Mouse (Mus musculus): ENCODE data around the gene Olfr514. TPM values are rescaled to one million over a fixed set of nuclear protein-coding genes. Genes with fewer than 3 reads are reported as not detected.
"Not testable (repeated sequence)": the region's sequence is repeated elsewhere in the genome, so short reads cannot be mapped to it uniquely, and the experiment has no call there.

Olfr514 gene
- polyA plus RNA-seq (2012) = not detected in 2 replicates

- H3K27me3 ChIP-seq (ENCODE audit: control insufficient read depth) = no peaks in the 10 kb centered on the region
- no peak within 1 kb of the TSS for H3K4me3 ChIP-seq (replicated peaks)
- no peaks in the 10 kb centered on the region for H3K4me1 ChIP-seq (ENCODE audit: control insufficient read depth)
- no peaks in the 10 kb centered on the region for H3K9me3 ChIP-seq (ENCODE audit: control insufficient read depth, low read length)
- TF ChIP-seq TAL1 (IDR thresholded peaks at IDR 0.05; ENCODE audit: low read length) = no peak
- TF ChIP-seq GATA1 (IDR thresholded peaks at IDR 0.05; ENCODE audit: low read length) = no peak
- no peaks in the 10 kb centered on the region for H3K36me3 ChIP-seq (ENCODE audit: control insufficient read depth)
Measured at GRCm38 (mm10) chr7:108825897-108826296, at the start of gene Olfr514. Gene Olfr514 (minus strand): TSS chr7:108825997.

- no peak within 1 kb of the TSS for H3K4me3 ChIP-seq (replicated peaks)
- H3K27me3 ChIP-seq (ENCODE audit: control insufficient read depth) = no peaks in the 10 kb centered on the region
- TF ChIP-seq TAL1 (IDR thresholded peaks at IDR 0.05; ENCODE audit: low read length) = no peak
- no peak for TF ChIP-seq GATA1 (IDR thresholded peaks at IDR 0.05; ENCODE audit: low read length)
- no peaks in the 10 kb centered on the region for H3K9me3 ChIP-seq (ENCODE audit: control insufficient read depth, low read length)
- no peaks in the 10 kb centered on the region for H3K4me1 ChIP-seq (ENCODE audit: control insufficient read depth)
- no peaks in the 10 kb centered on the region for H3K36me3 ChIP-seq (ENCODE audit: control insufficient read depth)
Measured at GRCm38 (mm10) chr7:108872279-108872678, 46.5 kb upstream of the Olfr514 start, which contains the start of gene Olfr517. Gene Olfr517 (minus strand): TSS chr7:108872379.

DNA sequence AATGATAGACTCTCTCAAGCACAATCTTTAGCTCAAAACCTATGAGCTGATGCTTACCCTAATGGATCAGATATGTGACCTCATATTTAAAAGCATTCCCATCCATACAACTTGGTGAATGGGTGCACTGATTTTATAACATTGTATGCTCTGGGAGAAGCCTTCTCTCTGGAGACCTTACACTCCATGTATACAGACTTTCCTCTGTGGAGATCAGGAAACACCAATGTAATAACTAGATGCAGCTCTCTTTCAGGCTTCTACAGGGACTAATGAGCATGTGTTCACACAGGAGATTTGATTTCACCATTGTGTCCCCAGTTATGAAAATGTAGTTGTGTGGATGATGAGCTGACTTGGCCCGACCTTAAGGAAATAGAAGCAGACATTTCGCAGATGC lies 24.6 kb upstream of the Olfr514 start, which contains the start of gene Olfr516:
Gene Olfr516, minus strand, starts transcription at position 101 of the 400 bp plus-strand sequence.
- H3K36me3 ChIP-seq (ENCODE audit: control insufficient read depth) = no peaks in the 10 kb centered on the region
- H3K4me3 ChIP-seq (replicated peaks) = no peak within 1 kb of the TSS
- TF ChIP-seq TAL1 (IDR thresholded peaks at IDR 0.05; ENCODE audit: low read length) = no peak
- no peak for TF ChIP-seq GATA1 (IDR thresholded peaks at IDR 0.05; ENCODE audit: low read length)
- no peaks in the 10 kb centered on the region for H3K9me3 ChIP-seq (ENCODE audit: control insufficient read depth, low read length)
- no peaks in the 10 kb centered on the region for H3K27me3 ChIP-seq (ENCODE audit: control insufficient read depth)
- no peaks in the 10 kb centered on the region for H3K4me1 ChIP-seq (ENCODE audit: control insufficient read depth)

DNA sequence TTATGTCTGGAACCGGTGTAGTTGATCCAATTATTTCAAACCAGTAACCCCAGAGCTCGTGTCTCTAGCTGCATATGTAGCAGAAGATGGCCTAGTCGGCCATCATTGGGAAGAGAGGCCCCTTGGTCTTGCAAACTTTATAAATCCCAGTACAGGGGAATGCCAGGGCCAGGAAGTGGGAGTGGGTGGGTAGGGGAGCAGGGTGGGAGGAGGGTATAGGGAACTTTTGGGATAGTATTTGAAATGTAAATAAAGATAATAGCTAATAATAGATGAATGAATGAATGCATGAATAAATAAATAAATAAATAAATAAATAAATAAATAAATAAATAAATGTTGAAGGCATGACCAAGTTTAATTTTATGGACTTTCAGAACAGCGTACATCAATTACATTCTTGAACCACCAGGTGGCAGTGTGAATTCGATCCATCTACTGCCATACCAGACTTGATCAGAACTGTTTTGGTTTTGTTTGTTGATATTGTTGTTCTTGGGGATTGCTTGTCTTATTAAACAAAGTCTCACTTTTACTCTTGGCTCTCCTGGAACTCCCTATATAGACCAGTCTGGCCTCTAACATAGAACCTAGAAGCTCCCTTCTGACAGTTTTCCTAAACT lies 11.1 kb downstream of the Olfr514 start:
- H3K4me3 ChIP-seq (replicated peaks); H3K4me1 ChIP-seq (ENCODE audit: control insufficient read depth); H3K9me3 ChIP-seq (ENCODE audit: control insufficient read depth, low read length); H3K36me3 ChIP-seq (ENCODE audit: control insufficient read depth); H3K27me3 ChIP-seq (ENCODE audit: control insufficient read depth): not testable (repeated sequence)

DNA sequence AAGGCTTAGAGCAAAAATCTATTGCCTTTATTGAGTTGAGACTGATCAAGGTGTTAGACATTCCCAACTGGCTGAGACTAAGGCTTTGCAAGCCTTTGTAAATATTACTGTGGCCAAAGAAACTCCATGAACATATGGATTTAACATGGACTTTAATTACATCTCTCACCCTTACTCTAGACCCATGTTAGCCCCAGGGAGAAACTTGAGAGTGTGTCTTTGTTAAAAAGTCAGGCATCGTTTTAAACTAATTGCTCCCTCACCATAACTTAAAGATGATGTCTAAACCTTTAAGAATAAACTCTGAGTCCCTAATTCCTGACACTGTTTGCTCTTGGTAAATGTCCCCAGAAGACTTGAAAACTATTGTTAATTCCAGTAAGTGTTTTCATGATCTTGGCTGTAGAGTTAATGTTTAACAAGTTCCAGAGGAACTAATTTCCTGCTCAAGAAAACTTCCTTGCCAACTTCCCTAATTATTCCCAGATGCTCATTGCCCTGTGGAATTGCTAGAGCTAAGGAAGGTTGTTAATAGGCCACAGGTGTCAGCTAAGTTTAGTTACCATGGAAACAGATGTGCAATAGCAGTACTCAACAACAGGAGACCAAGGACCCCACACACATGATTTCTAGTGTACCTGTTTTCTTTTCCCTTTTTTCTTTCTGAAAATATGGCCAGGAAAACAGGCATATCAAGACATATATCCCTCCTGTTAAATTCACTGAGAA lies 28.4 kb downstream of the Olfr514 start:
- Histone ChIP-seq H3K36me3 (ENCODE audit: control insufficient read depth) (no peaks in the 10 kb centered on the region), H3K9me3 (ENCODE audit: control insufficient read depth, low read length) (no peaks in the 10 kb centered on the region), H3K27me3 (ENCODE audit: control insufficient read depth) (no peaks in the 10 kb centered on the region), H3K4me3 (replicated peaks) (no peak overlapping the region), H3K4me1 (ENCODE audit: control insufficient read depth) (no peaks in the 10 kb centered on the region)
- TF ChIP-seq TAL1 (IDR thresholded peaks at IDR 0.05; ENCODE audit: low read length) (no peak), GATA1 (IDR thresholded peaks at IDR 0.05; ENCODE audit: low read length) (no peak)

Other genes with a start within 250 kb of the Olfr514 start
- not detected in 2 replicates for gene Olfr506, start 215.2 kb downstream of the Olfr514 start, polyA plus RNA-seq (2012)
- gene Olfr507, start 204.2 kb downstream of the Olfr514 start, polyA plus RNA-seq (2012) = not detected in 2 replicates
- not detected in 2 replicates for gene Olfr508, start 196.0 kb downstream of the Olfr514 start, polyA plus RNA-seq (2012)
- gene Olfr509, start 174.1 kb downstream of the Olfr514 start, polyA plus RNA-seq (2012) = 0.02 TPM in 1 of 2 replicates, not detected in the other
- not detected in 2 replicates for gene Olfr510, start 159.6 kb downstream of the Olfr514 start, polyA plus RNA-seq (2012)
- not detected in 2 replicates for gene Olfr512, start 112.7 kb downstream of the Olfr514 start, polyA plus RNA-seq (2012)
- not detected in 2 replicates for gene Olfr513, start 75.0 kb downstream of the Olfr514 start, polyA plus RNA-seq (2012)
- not detected in 2 replicates for gene Olfr516, start 24.5 kb upstream of the Olfr514 start, polyA plus RNA-seq (2012)
- not detected in 2 replicates for gene Olfr517, start 46.4 kb upstream of the Olfr514 start, polyA plus RNA-seq (2012)
- 0.01 TPM in 1 of 2 replicates, not detected in the other for gene Olfr518, start 59.0 kb upstream of the Olfr514 start, polyA plus RNA-seq (2012)
- not detected in 2 replicates for gene Olfr519, start 68.4 kb upstream of the Olfr514 start, polyA plus RNA-seq (2012)
- gene Nlrp10, start 104.2 kb upstream of the Olfr514 start, polyA plus RNA-seq (2012) = not detected in 2 replicates
- gene Eif3f, start 108.4 kb upstream of the Olfr514 start, polyA plus RNA-seq (2012) = 37.1 and 38.6 TPM in 2 replicates
- 0.01 TPM in 1 of 2 replicates, not detected in the other for gene Tub, start 124.3 kb upstream of the Olfr514 start, polyA plus RNA-seq (2012)